Mouse (Mus musculus): ENCODE results near the gene Gm49405. TPM values are rescaled to one million over a fixed set of nuclear protein-coding genes. Genes with fewer than 3 reads are reported as not detected.
"Not testable (repeated sequence)": the region's sequence is repeated elsewhere in the genome, so short reads cannot be mapped to it uniquely, and the experiment has no call there.

Gene Gm49405
- 2.7 and 3.4 TPM in 2 replicates for polyA plus RNA-seq (2014; fragmentation: Nextera tagmentation; extraction: Ambion mirVana)

- 0 out of 2 replicates have a peak, but pooled peaks cover under 1% of the 10 kb centered on the region for H3K36me3 ChIP-seq (replicated peaks; ENCODE audit: control insufficient read depth, insufficient read depth)
- ATAC-seq (ENCODE audit: low FRiP score), result peak; percentile 90
- H3K9ac ChIP-seq, result peak within 1 kb of the TSS; percentile 83
- no peaks in the 10 kb centered on the region for H3K9me3 ChIP-seq (ENCODE audit: control insufficient read depth, low read length)
- peaks cover 6% of the 10 kb centered on the region for H3K4me1 ChIP-seq (replicated peaks; ENCODE audit: control insufficient read depth, insufficient read depth, low read length)
- H3K4me3 ChIP-seq (replicated peaks; ENCODE audit: low read length), result peak within 1 kb of the TSS; percentile 63
- DNase-seq (ENCODE audit: low spot score), result peak; percentile 93
- H3K27ac ChIP-seq, result peak within 1 kb of the TSS; percentile 94
- WGBS, result under 1% methylated on average over 64 of the region's 64 CpGs
- no peaks in the 10 kb centered on the region for H3K27me3 ChIP-seq (ENCODE audit: control insufficient read depth, insufficient read depth, low read length)
- peak within 1 kb of the TSS; percentile 72 for H3K4me2 ChIP-seq (replicated peaks)
Measured at GRCm38 (mm10) chr19:4000119-4000900, at the start of gene Gm49405, which contains the start of gene Nudt8. TSS of gene Gm49405 (plus strand) at chr19:4000626. TSS of gene Nudt8 (plus strand) at chr19:4000580.

DNA sequence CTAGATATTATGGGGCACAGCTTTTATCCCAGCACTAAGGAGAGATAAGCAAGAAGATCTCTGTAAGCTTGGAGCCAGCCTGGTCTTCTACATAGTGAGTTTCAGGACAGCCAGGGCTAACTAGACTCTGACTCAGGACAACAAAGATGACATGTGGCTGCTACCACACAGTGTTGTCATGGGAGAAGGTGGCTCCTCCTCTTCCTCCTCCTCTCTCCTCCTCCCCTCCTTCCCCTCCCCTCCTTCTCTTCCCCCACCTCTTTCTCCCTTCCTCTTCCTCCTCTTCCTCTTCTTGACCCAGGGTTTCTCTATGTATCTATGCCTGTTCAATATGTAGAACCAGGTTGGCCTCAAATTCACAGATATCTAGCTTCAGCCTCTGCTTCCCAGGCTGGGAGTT lies 49.0 kb upstream of the Gm49405 start:
- H3K4me2 ChIP-seq (replicated peaks), result no peak overlapping the region
- H3K9me3 ChIP-seq (ENCODE audit: control insufficient read depth, low read length), result no peaks in the 10 kb centered on the region
- DNase-seq (ENCODE audit: low spot score) (no peak), ATAC-seq (ENCODE audit: low FRiP score) (no peak)
- H3K4me3 ChIP-seq (replicated peaks; ENCODE audit: low read length), result no peak overlapping the region
- no peaks in the 10 kb centered on the region for H3K36me3 ChIP-seq (replicated peaks; ENCODE audit: control insufficient read depth, insufficient read depth)
- no peak overlapping the region for H3K9ac ChIP-seq
- H3K27ac ChIP-seq, result no peak overlapping the region
- H3K27me3 ChIP-seq (ENCODE audit: control insufficient read depth, insufficient read depth, low read length), result no peaks in the 10 kb centered on the region
- no peaks in the 10 kb centered on the region for H3K4me1 ChIP-seq (replicated peaks; ENCODE audit: control insufficient read depth, insufficient read depth, low read length)

GRCm38 (mm10) chr19:3952099-3952498 lies 48.3 kb upstream of the Gm49405 start:
- WGBS, result 75% methylated on average over 1 of the region's 1 CpGs
- H3K36me3 ChIP-seq (replicated peaks; ENCODE audit: control insufficient read depth, insufficient read depth), result no peaks in the 10 kb centered on the region
- H3K9me3 ChIP-seq (ENCODE audit: control insufficient read depth, low read length), result no peaks in the 10 kb centered on the region
- no peak overlapping the region for H3K9ac ChIP-seq
- no peak overlapping the region for H3K4me2 ChIP-seq (replicated peaks)
- ATAC-seq (ENCODE audit: low FRiP score) (no peak), DNase-seq (ENCODE audit: low spot score) (no peak)
- H3K27me3 ChIP-seq (ENCODE audit: control insufficient read depth, insufficient read depth, low read length), result no peaks in the 10 kb centered on the region
- no peak overlapping the region for H3K27ac ChIP-seq
- H3K4me1 ChIP-seq (replicated peaks; ENCODE audit: control insufficient read depth, insufficient read depth, low read length), result no peaks in the 10 kb centered on the region
- no peak overlapping the region for H3K4me3 ChIP-seq (replicated peaks; ENCODE audit: low read length)

- no peak overlapping the region for H3K4me2 ChIP-seq (replicated peaks)
- H3K27me3 ChIP-seq (ENCODE audit: control insufficient read depth, insufficient read depth, low read length), result no peaks in the 10 kb centered on the region
- H3K27ac ChIP-seq, result no peak overlapping the region
- 83% methylated on average over 3 of the region's 3 CpGs for WGBS
- no peak overlapping the region for H3K4me3 ChIP-seq (replicated peaks; ENCODE audit: low read length)
- no peaks in the 10 kb centered on the region for H3K36me3 ChIP-seq (replicated peaks; ENCODE audit: control insufficient read depth, insufficient read depth)
- DNase-seq (ENCODE audit: low spot score) (no peak), ATAC-seq (ENCODE audit: low FRiP score) (no peak)
- no peaks in the 10 kb centered on the region for H3K9me3 ChIP-seq (ENCODE audit: control insufficient read depth, low read length)
- H3K4me1 ChIP-seq (replicated peaks; ENCODE audit: control insufficient read depth, insufficient read depth, low read length), result no peaks in the 10 kb centered on the region
- no peak overlapping the region for H3K9ac ChIP-seq
Measured at GRCm38 (mm10) chr19:3955033-3955432, 45.4 kb upstream of the Gm49405 start.

DNA sequence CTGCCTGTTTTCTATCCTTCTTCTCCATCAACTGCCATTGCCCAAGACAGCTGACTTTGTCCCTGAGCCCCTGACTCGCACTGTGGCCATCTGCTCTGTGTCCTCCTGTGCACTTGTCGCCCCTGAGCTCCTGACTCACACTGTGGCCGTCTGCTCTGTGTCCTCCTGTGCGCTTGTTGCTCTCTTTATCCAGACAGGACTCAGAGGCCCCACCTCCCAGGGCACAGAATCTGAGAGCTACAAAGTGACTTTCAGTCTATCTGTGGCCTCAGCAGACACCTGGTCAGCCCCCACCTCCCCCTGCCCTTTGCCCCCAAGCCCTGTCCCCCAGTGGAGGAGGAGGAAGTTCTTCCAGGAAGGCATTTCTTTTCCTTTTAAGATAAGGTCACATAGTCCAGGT lies 44.6 kb upstream of the Gm49405 start:
- no peak overlapping the region for H3K9ac ChIP-seq
- H3K36me3 ChIP-seq (replicated peaks; ENCODE audit: control insufficient read depth, insufficient read depth), result no peaks in the 10 kb centered on the region
- H3K27me3 ChIP-seq (ENCODE audit: control insufficient read depth, insufficient read depth, low read length), result no peaks in the 10 kb centered on the region
- no peak overlapping the region for H3K4me3 ChIP-seq (replicated peaks; ENCODE audit: low read length)
- ATAC-seq (ENCODE audit: low FRiP score), result no peak
- no peaks in the 10 kb centered on the region for H3K9me3 ChIP-seq (ENCODE audit: control insufficient read depth, low read length)
- no peaks in the 10 kb centered on the region for H3K4me1 ChIP-seq (replicated peaks; ENCODE audit: control insufficient read depth, insufficient read depth, low read length)
- no peak for DNase-seq (ENCODE audit: low spot score)
- 62% methylated on average over 4 of the region's 4 CpGs for WGBS
- no peak overlapping the region for H3K4me2 ChIP-seq (replicated peaks)
- no peak overlapping the region for H3K27ac ChIP-seq

DNA sequence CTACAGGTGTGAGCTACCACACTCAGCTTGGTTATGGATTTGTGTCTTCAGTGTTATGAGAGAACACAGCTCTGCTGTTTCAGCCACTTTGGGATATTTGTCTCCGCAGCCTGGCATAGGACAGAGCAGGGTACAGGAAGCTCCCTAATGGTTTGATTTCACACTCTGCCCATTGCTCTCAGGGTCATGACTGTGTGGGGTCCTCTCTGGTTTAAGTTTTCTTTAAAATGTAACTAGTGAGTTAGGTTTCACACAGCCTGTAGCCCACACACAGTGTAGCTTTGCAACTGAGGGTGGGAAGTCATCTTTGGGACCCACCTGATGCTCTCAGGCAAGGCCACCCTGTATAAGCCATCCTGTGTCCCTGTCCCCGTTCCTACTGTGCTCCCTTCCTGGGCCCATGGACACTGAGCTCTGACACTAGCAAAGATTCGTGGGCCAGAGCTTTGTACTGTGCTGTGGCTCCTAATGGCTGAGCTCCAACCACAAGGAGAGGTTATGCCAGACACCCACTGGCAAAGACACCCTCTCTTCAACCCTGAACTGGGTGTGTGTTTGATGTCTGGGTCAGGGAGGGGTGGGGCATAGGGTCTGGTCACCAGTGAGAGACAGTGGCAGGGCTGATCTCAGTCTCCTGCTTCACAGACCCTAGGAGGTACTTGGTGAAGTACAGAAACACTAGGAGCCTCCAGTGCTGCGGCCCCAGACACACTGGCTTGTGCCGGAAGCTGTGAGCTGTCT lies 43.0 kb upstream of the Gm49405 start:
- not testable (repeated sequence) for DNase-seq (ENCODE audit: low spot score); H3K4me2 ChIP-seq (replicated peaks)
- WGBS, result 75% methylated on average over 5 of the region's 5 CpGs

GRCm38 (mm10) chr19:3958470-3958869 lies 42.0 kb upstream of the Gm49405 start, which contains the start of gene Aldh3b3:
TSS of gene Aldh3b3 (plus strand) at chr19:3958645.
- Histone ChIP-seq H3K36me3 (replicated peaks; ENCODE audit: control insufficient read depth, insufficient read depth) (no peaks in the 10 kb centered on the region), H3K4me1 (replicated peaks; ENCODE audit: control insufficient read depth, insufficient read depth, low read length) (no peaks in the 10 kb centered on the region), H3K27ac (no peak within 1 kb of the TSS), H3K4me2 (replicated peaks) (no peak within 1 kb of the TSS), H3K4me3 (replicated peaks; ENCODE audit: low read length) (no peak within 1 kb of the TSS), H3K9me3 (ENCODE audit: control insufficient read depth, low read length) (no peaks in the 10 kb centered on the region), H3K9ac (no peak within 1 kb of the TSS), H3K27me3 (ENCODE audit: control insufficient read depth, insufficient read depth, low read length) (no peaks in the 10 kb centered on the region)
- no peak for ATAC-seq (ENCODE audit: low FRiP score)
- no peak for DNase-seq (ENCODE audit: low spot score)
- 73% methylated on average over 4 of the region's 4 CpGs for WGBS

More for the DNA sequence above, 43.0 kb upstream of the Gm49405 start:
- not testable (repeated sequence) for ATAC-seq (ENCODE audit: low FRiP score); H3K9ac ChIP-seq; H3K4me1 ChIP-seq (replicated peaks; ENCODE audit: control insufficient read depth, insufficient read depth, low read length); H3K9me3 ChIP-seq (ENCODE audit: control insufficient read depth, low read length); H3K36me3 ChIP-seq (replicated peaks; ENCODE audit: control insufficient read depth, insufficient read depth); H3K27ac ChIP-seq; H3K4me3 ChIP-seq (replicated peaks; ENCODE audit: low read length); H3K27me3 ChIP-seq (ENCODE audit: control insufficient read depth, insufficient read depth, low read length)

DNA sequence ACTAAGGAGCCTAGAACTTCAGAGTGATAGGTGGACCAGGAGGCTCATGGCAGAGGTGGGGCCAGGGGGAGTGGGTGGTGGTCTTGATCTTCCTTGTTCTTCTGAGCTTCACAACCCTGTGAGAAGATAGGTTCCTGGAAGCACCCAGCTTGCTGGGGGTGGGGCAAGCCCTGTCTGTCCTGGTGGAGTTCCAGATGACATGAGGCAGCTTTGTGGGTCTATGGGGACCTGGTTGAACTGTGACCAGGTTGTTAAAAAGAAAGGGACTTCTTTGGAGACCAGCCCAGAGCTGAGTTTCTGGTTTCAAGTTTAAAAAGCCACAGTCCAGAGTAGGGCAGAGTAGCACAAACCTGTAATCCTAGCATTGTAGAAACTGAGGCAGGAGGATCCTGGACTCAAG lies 41.4 kb upstream of the Gm49405 start:
- Histone ChIP-seq H3K27me3 (ENCODE audit: control insufficient read depth, insufficient read depth, low read length) (no peaks in the 10 kb centered on the region), H3K36me3 (replicated peaks; ENCODE audit: control insufficient read depth, insufficient read depth) (no peaks in the 10 kb centered on the region), H3K27ac (no peak overlapping the region), H3K4me2 (replicated peaks) (no peak overlapping the region), H3K4me1 (replicated peaks; ENCODE audit: control insufficient read depth, insufficient read depth, low read length) (no peaks in the 10 kb centered on the region), H3K9me3 (ENCODE audit: control insufficient read depth, low read length) (no peaks in the 10 kb centered on the region), H3K4me3 (replicated peaks; ENCODE audit: low read length) (no peak overlapping the region), H3K9ac (no peak overlapping the region)
- DNase-seq (ENCODE audit: low spot score) (no peak), ATAC-seq (ENCODE audit: low FRiP score) (no peak)

DNA sequence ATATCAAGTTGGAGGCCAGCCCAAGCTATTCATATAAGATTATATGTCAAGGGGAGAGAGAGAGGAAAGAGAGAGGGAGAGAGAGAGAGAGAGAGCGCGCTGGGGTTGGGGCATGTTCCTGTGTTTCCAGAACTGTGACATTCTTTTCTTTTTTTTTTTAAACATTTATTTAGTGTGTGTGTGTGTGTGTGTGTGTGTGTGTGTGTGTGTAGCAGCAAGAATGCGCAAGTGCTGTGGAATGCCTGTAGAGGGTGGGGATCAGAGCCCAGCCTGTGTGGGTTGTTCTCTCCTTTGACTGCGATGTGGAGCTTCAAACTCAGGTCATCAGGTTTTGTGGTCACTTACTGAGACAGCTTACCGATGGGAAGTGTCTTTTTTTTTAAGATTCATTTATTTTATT lies 40.2 kb upstream of the Gm49405 start:
- H3K9ac ChIP-seq, result no peak overlapping the region
- no peak overlapping the region for H3K4me2 ChIP-seq (replicated peaks)
- no peak for ATAC-seq (ENCODE audit: low FRiP score)
- WGBS, result 88% methylated on average over 5 of the region's 5 CpGs
- no peaks in the 10 kb centered on the region for H3K27me3 ChIP-seq (ENCODE audit: control insufficient read depth, insufficient read depth, low read length)
- no peaks in the 10 kb centered on the region for H3K9me3 ChIP-seq (ENCODE audit: control insufficient read depth, low read length)
- no peak overlapping the region for H3K4me3 ChIP-seq (replicated peaks; ENCODE audit: low read length)
- H3K4me1 ChIP-seq (replicated peaks; ENCODE audit: control insufficient read depth, insufficient read depth, low read length), result no peaks in the 10 kb centered on the region
- H3K27ac ChIP-seq, result no peak overlapping the region
- no peak for DNase-seq (ENCODE audit: low spot score)
- no peaks in the 10 kb centered on the region for H3K36me3 ChIP-seq (replicated peaks; ENCODE audit: control insufficient read depth, insufficient read depth)
